Mouse (Mus musculus) stomach, postnatal 0 days (tissue): ENCODE results near the gene Mrpl27. TPM values are rescaled to one million over a fixed set of nuclear protein-coding genes. Genes with fewer than 3 reads are reported as not detected.

Source experiments
- ATAC-seq: fragments of 200-750 bp; cut with Nextera tagmentation; 2 replicates; pipeline ENCODE4 v1.8.0; 2017; ENCODE audit not compliant: low FRiP score, low TSS enrichment
- DNase-seq: peaks from one replicate; pipeline ENCODE4 v3.0.0-alpha.2; 2016; ENCODE audit warnings: low spot score
- H3K27ac ChIP-seq: fragments of 300-500 bp; sonication (generic); replicated peaks from 2 replicates; pipeline ENCODE4 v1.5.1; 2014; ENCODE audit warnings: mild to moderate bottlenecking, control low read depth
- H3K27me3 ChIP-seq: fragments of 300-500 bp; sonication (generic); 2 replicates; pipeline ENCODE4 v1.6.1; 2014; ENCODE audit warnings: low read length; ENCODE audit not compliant: control insufficient read depth, insufficient read depth
- H3K36me3 ChIP-seq: fragments of 300-500 bp; sonication (generic); 2 replicates; pipeline ENCODE4 v1.6.1; 2014; ENCODE audit warnings: low read length, mixed read lengths; ENCODE audit not compliant: control insufficient read depth, insufficient read depth
- H3K4me1 ChIP-seq: fragments of 300-500 bp; sonication (generic); replicated peaks from 2 replicates; pipeline ENCODE4 v1.6.1; 2014; ENCODE audit warnings: antibody characterized with exemption; ENCODE audit not compliant: control insufficient read depth, insufficient read depth
- H3K4me2 ChIP-seq: fragments of 300-500 bp; sonication (generic); replicated peaks from 2 replicates; pipeline ENCODE4 v1.6.1; 2014; ENCODE audit warnings: low read depth, mild to moderate bottlenecking, control low read depth, moderate library complexity
- H3K4me3 ChIP-seq: fragments of 300-500 bp; sonication (generic); 2 replicates; pipeline ENCODE4 v1.5.1; 2014; ENCODE audit warnings: low read depth, low read length, control low read depth
- H3K9ac ChIP-seq: fragments of 300-500 bp; sonication (generic); 2 replicates; pipeline ENCODE4 v1.6.1; 2014; ENCODE audit warnings: mild to moderate bottlenecking, low read length, control low read depth, mixed read lengths
- H3K9me3 ChIP-seq: fragments of 300-500 bp; sonication (generic); 2 replicates; pipeline ENCODE4 v1.6.1; 2016; ENCODE audit warnings: low read length; ENCODE audit not compliant: control insufficient read depth
- CTCF ChIP-seq: IDR thresholded peaks from 2 replicates; pipeline ENCODE4 v1.5.1; 2016; ENCODE audit warnings: antibody characterized with exemption, low read depth, mild to moderate bottlenecking, moderate library complexity
- EP300 ChIP-seq: optimal IDR thresholded peaks from 2 replicates; pipeline ENCODE3; 2016; ENCODE audit warnings: antibody characterized with exemption
- WGBS: fragments of 180-500 bp; shearing (Covaris S2); extraction: QIAGEN DNeasy Blood & Tissue Kit; methylation state at CpG from one replicate; pipeline ENCODE4 v1.1.7; 2014; 5-methylcytosine and 5-hydroxymethylcytosine counted together
- polyA plus RNA-seq: library from polyadenylated mRNA; unstranded; fragments of >200 nt; fragmentation: Nextera tagmentation; extraction: Ambion mirVana; gene quantifications from 2 replicates; pipeline ENCODE4 v1.2.1, GENCODE M21; 2015

Gene Mrpl27
- polyA plus RNA-seq, 1 experiment from 2014 or later, result 123 TPM

GRCm38 (mm10) chr11:94652973-94653372 is 594 bp upstream of the Mrpl27 start:
- Histone ChIP-seq H3K36me3 (peaks cover 1% of the 10 kb centered on the region; the same call in 1 of the 2 replicates), H3K9ac (no peak overlapping the region), H3K4me3 (peak overlapping the region; percentile 64), H3K9me3 (no peaks in the 10 kb centered on the region), H3K27ac (no peak overlapping the region), H3K27me3 (no peaks in the 10 kb centered on the region), H3K4me2 (peak overlapping the region; percentile 65), H3K4me1 (no peaks in the 10 kb centered on the region)
- 43% methylated on average over 8 of the region's 8 CpGs for WGBS
- DNase-seq (no peak), ATAC-seq (no peak)
- TF ChIP-seq CTCF, result no peak
- TF ChIP-seq EP300, result no peak

- H3K4me2 ChIP-seq, result no peak overlapping the region
- WGBS, result 58% methylated on average over 1 of the region's 1 CpGs
- no peak for DNase-seq
- peaks cover 17% of the 10 kb centered on the region for H3K36me3 ChIP-seq
- no peak overlapping the region for H3K27ac ChIP-seq
- H3K9me3 ChIP-seq, result no peaks in the 10 kb centered on the region
- H3K4me1 ChIP-seq, result no peaks in the 10 kb centered on the region
- no peak overlapping the region for H3K4me3 ChIP-seq
- ATAC-seq, result peak; percentile 14; the same call in 1 of the 2 replicates
- no peaks in the 10 kb centered on the region for H3K27me3 ChIP-seq
- no peak overlapping the region for H3K9ac ChIP-seq
- TF ChIP-seq EP300, result no peak
- no peak for TF ChIP-seq CTCF
These were observed 7.8 kb downstream of the Mrpl27 start for GRCm38 (mm10) chr11:94661344-94661743.

GRCm38 (mm10) chr11:94665281-94665680 is 11.7 kb downstream of the Mrpl27 start:
- H3K27me3 ChIP-seq, result no peaks in the 10 kb centered on the region
- TF ChIP-seq CTCF, result no peak
- TF ChIP-seq EP300, result no peak
- H3K36me3 ChIP-seq, result peaks cover 32% of the 10 kb centered on the region
- DNase-seq, result no peak
- no peak overlapping the region for H3K4me3 ChIP-seq
- H3K4me1 ChIP-seq, result no peaks in the 10 kb centered on the region
- H3K27ac ChIP-seq, result no peak overlapping the region
- H3K9ac ChIP-seq, result no peak overlapping the region
- no peak for ATAC-seq
- no peaks in the 10 kb centered on the region for H3K9me3 ChIP-seq
- H3K4me2 ChIP-seq, result no peak overlapping the region
- WGBS, result 93% methylated on average over 6 of the region's 6 CpGs

- H3K4me1 ChIP-seq, result 0 out of 2 replicates have a peak, but pooled peaks cover 4% of the 10 kb centered on the region
- no peak overlapping the region for H3K4me2 ChIP-seq
- no peak overlapping the region for H3K4me3 ChIP-seq
- no peak overlapping the region for H3K9ac ChIP-seq
- no peak overlapping the region for H3K27ac ChIP-seq
- TF ChIP-seq CTCF (no peak), EP300 (no peak)
- H3K9me3 ChIP-seq, result no peaks in the 10 kb centered on the region
- H3K27me3 ChIP-seq, result no peaks in the 10 kb centered on the region
- H3K36me3 ChIP-seq, result no peaks in the 10 kb centered on the region
- no peak for ATAC-seq
- 72% methylated on average over 5 of the region's 5 CpGs for WGBS
- no peak for DNase-seq
These were observed 21.4 kb downstream of the Mrpl27 start for GRCm38 (mm10) chr11:94674984-94675383.

GRCm38 (mm10) chr11:94675446-94675845 is 21.9 kb downstream of the Mrpl27 start:
- Histone ChIP-seq H3K9me3 (no peaks in the 10 kb centered on the region), H3K4me2 (no peak overlapping the region), H3K36me3 (no peaks in the 10 kb centered on the region), H3K4me1 (0 out of 2 replicates have a peak, but pooled peaks cover 4% of the 10 kb centered on the region), H3K9ac (no peak overlapping the region), H3K4me3 (no peak overlapping the region), H3K27ac (no peak overlapping the region), H3K27me3 (no peaks in the 10 kb centered on the region)
- 71% methylated on average over 5 of the region's 5 CpGs for WGBS
- no peak for DNase-seq
- ATAC-seq, result no peak
- peak; percentile 22; the same call in 1 of the 2 replicates for TF ChIP-seq CTCF
- TF ChIP-seq EP300, result no peak

GRCm38 (mm10) chr11:94676308-94676707 is 22.7 kb downstream of the Mrpl27 start:
- TF ChIP-seq CTCF (no peak), EP300 (no peak)

More at GRCm38 (mm10) chr11:94676308-94676707, 22.7 kb downstream of the Mrpl27 start:
- Histone ChIP-seq H3K4me3 (peak overlapping the region; percentile 97), H3K4me1 (0 out of 2 replicates have a peak, but pooled peaks cover 4% of the 10 kb centered on the region), H3K27me3 (no peaks in the 10 kb centered on the region), H3K9ac (peak overlapping the region; percentile 97), H3K9me3 (no peaks in the 10 kb centered on the region), H3K36me3 (no peaks in the 10 kb centered on the region), H3K4me2 (peak overlapping the region; percentile 91), H3K27ac (no peak overlapping the region; the same call in 1 of the 2 replicates)
- DNase-seq (no peak), ATAC-seq (no peak)
- 35% methylated on average over 4 of the region's 4 CpGs for WGBS
